ENCODE assay signal across 28 mouse cellular contexts in the genomic region with DNA sequence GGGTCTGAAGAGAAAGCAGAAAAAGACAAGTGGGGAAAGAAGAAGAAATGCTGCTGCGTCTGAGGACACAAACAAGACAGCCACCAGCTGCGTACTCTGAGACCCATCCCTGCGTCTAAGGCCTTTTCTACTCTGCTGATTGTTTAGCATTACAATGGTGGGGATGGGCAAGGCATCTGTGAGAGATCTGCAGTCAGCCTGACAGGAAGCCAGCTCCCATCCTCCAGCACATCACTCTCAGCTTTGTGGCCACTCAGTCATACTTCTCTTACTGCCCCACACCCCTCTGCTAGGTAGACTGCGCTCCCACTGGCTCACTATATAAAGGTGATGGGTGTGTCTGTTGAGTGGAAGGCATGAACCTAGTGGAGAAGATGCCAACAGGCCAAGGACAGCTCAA.
DNase-seq lines count a peak whose midpoint lies in the region; ATAC-seq and TF ChIP-seq lines count a peak whose summit lies in the region.
"Had no signal": no experiment of that assay in that cellular context is flagged by ENCODE, and none has a peak within 500 bp of the region (broad histone marks: within the 10 kb centered on the region; RNA-seq: fewer than 3 reads in every experiment).

No protein-coding gene starts in this region.

- 33% methylated on average over 4 of the region's 4 CpGs for WGBS in forebrain, embryonic 14.5 days
- 34% methylated on average over 4 of the region's 4 CpGs for WGBS in forebrain, embryonic 11.5 days
- 43% methylated on average over 4 of the region's 4 CpGs for WGBS in lung, embryonic 14.5 days
- 65% methylated on average over 4 of the region's 4 CpGs for WGBS in lung, adult 2 months

- DNase-seq in forebrain, embryonic 14.5 days (ENCODE audit: low spot score) = peak; percentile 16
- no peak for DNase-seq in forebrain, embryonic 11.5 days (ENCODE audit: low spot score)
- peak; percentile 33 for DNase-seq in lung, embryonic 14.5 days
- no peak for DNase-seq in lung, adult 2 months
- peak; percentile 95 for DNase-seq in ZHBTc4 (ENCODE audit: low read depth, low spot score)
- no peak for DNase-seq in retina, postnatal 1 day
- DNase-seq in cerebellum, postnatal 36 days = no peak
- DNase-seq: adrenal gland, postnatal 25 days; cerebellum, adult 18-20 months; cerebellum, postnatal 14 days; gastrocnemius, postnatal 14 days; kidney, adult 9 months; kidney, postnatal 14 days; layer of hippocampus, adult 9-11 months; right cerebral cortex, postnatal 4 days; thymus, adult 2 months; thymus, postnatal 36 days had no signal

- no peak for TF ChIP-seq CTCF in lung, embryonic 14.5 days (IDR thresholded peaks at IDR 0.05; ENCODE audit: low read depth)
- no peak for TF ChIP-seq CTCF in lung, adult 2 months (IDR thresholded peaks at IDR 0.05; ENCODE audit: insufficient read depth, low read length)
- TF ChIP-seq CTCF in ES-Bruce4 (IDR thresholded peaks at IDR 0.05; ENCODE audit: low read depth, low read length) = no peak

- no peaks in the 10 kb centered on the region for H3K9me3 ChIP-seq in forebrain, embryonic 14.5 days (replicated peaks; ENCODE audit: control insufficient read depth, low read length)
- H3K9me3 ChIP-seq in forebrain, embryonic 11.5 days (ENCODE audit: control insufficient read depth, low read length) = no peaks in the 10 kb centered on the region
- no peaks in the 10 kb centered on the region for H3K9me3 ChIP-seq in lung, embryonic 14.5 days (ENCODE audit: low read depth, low read length)
- H3K9me3 ChIP-seq in ES-Bruce4 (replicated peaks; ENCODE audit: control insufficient read depth, insufficient read depth, low read length, poor library complexity, severe bottlenecking) = 0 out of 2 replicates have a peak, but pooled peaks cover 2% of the 10 kb centered on the region
- H3K9me3 ChIP-seq: forebrain, embryonic 12.5 days; heart, embryonic 12.5 days; limb, embryonic 12.5 days; liver, embryonic 15.5 days; neural tube, embryonic 12.5 days had no signal

- H3K4me1 ChIP-seq in forebrain, embryonic 14.5 days (ENCODE audit: control insufficient read depth, insufficient read depth, low read length) = peaks cover 7% of the 10 kb centered on the region; the same call in 1 of the 2 replicates
- no peaks in the 10 kb centered on the region for H3K4me1 ChIP-seq in forebrain, embryonic 11.5 days (replicated peaks; ENCODE audit: control insufficient read depth, insufficient read depth, low read length)
- no peaks in the 10 kb centered on the region for H3K4me1 ChIP-seq in lung, embryonic 14.5 days (ENCODE audit: insufficient read depth)
- no peaks in the 10 kb centered on the region for H3K4me1 ChIP-seq in lung, adult 2 months (ENCODE audit: control insufficient read depth, insufficient read depth, low read length)
- peaks cover 2% of the 10 kb centered on the region for H3K4me1 ChIP-seq in ES-Bruce4 (ENCODE audit: control insufficient read depth, insufficient read depth, low read length)
- H3K4me1 ChIP-seq: heart, embryonic 12.5 days; liver, embryonic 15.5 days had no signal

- H3K4me3 ChIP-seq in forebrain, embryonic 14.5 days (ENCODE audit: low read depth, low read length) = no peak overlapping the region
- H3K4me3 ChIP-seq in forebrain, embryonic 11.5 days (ENCODE audit: low read depth, low read length) = no peak overlapping the region
- no peak overlapping the region for H3K4me3 ChIP-seq in lung, embryonic 14.5 days (ENCODE audit: low read depth, low read length)
- no peak overlapping the region for H3K4me3 ChIP-seq in lung, adult 2 months (replicated peaks; ENCODE audit: extremely low read depth, low read depth, low read length)
- no peak overlapping the region for H3K4me3 ChIP-seq in ES-Bruce4 (ENCODE audit: low read depth, low read length)
- H3K4me3 ChIP-seq: erythroblast, embryonic 14.5 days; forebrain, embryonic 12.5 days; heart, embryonic 12.5 days; limb, embryonic 12.5 days; liver, embryonic 15.5 days; myocyte; neural tube, embryonic 12.5 days had no signal

- H3K4me2 ChIP-seq in forebrain, embryonic 14.5 days (ENCODE audit: low read length) = no peak overlapping the region
- H3K4me2 ChIP-seq in forebrain, embryonic 11.5 days (ENCODE audit: low read depth, low read length, severe bottlenecking) = no peak overlapping the region
- H3K4me2 ChIP-seq in lung, embryonic 14.5 days = no peak overlapping the region
- H3K4me2 ChIP-seq: forebrain, embryonic 12.5 days; heart, embryonic 12.5 days; limb, embryonic 12.5 days; liver, embryonic 15.5 days; neural tube, embryonic 12.5 days had no signal

- H3K36me3 ChIP-seq in forebrain, embryonic 14.5 days (ENCODE audit: control insufficient read depth, insufficient read depth, low read length) = no peaks in the 10 kb centered on the region
- no peaks in the 10 kb centered on the region for H3K36me3 ChIP-seq in forebrain, embryonic 11.5 days (ENCODE audit: control insufficient read depth, insufficient read depth, low read length)
- no peaks in the 10 kb centered on the region for H3K36me3 ChIP-seq in lung, embryonic 14.5 days (ENCODE audit: insufficient read depth)
- no peaks in the 10 kb centered on the region for H3K36me3 ChIP-seq in ES-Bruce4 (ENCODE audit: control insufficient read depth, insufficient read depth, low read length, poor library complexity, severe bottlenecking)
- H3K36me3 ChIP-seq: forebrain, embryonic 12.5 days; heart, embryonic 12.5 days; limb, embryonic 12.5 days; liver, embryonic 15.5 days; neural tube, embryonic 12.5 days had no signal

- H3K9ac ChIP-seq in forebrain, embryonic 14.5 days (ENCODE audit: low read length) = no peak overlapping the region
- H3K9ac ChIP-seq in forebrain, embryonic 11.5 days (ENCODE audit: low read length) = no peak overlapping the region
- no peak overlapping the region for H3K9ac ChIP-seq in lung, embryonic 14.5 days
- H3K9ac ChIP-seq in ES-Bruce4 (ENCODE audit: low read depth, poor library complexity, severe bottlenecking) = no peak overlapping the region
- H3K9ac ChIP-seq: forebrain, embryonic 12.5 days; heart, embryonic 12.5 days; limb, embryonic 12.5 days; liver, embryonic 15.5 days; neural tube, embryonic 12.5 days had no signal

- ATAC-seq in forebrain, embryonic 14.5 days = no peak
- ATAC-seq in forebrain, embryonic 11.5 days (replicated peaks; ENCODE audit: low FRiP score) = no peak
- ATAC-seq in lung, embryonic 14.5 days (ENCODE audit: insufficient read depth) = no peak
- ATAC-seq: intestine, postnatal 0 days; lung, postnatal 0 days had no signal

- peak; percentile 93 for TF ChIP-seq EP300 in ES-Bruce4 (IDR thresholded peaks at IDR 0.05; ENCODE audit: insufficient read depth, low read depth, low read length)

- TF ChIP-seq POLR2A in lung, adult 2 months (IDR thresholded peaks at IDR 0.05; ENCODE audit: borderline replicate concordance, extremely low read depth, low read depth, low read length) = no peak
- TF ChIP-seq POLR2A in ES-Bruce4 (IDR thresholded peaks at IDR 0.05; ENCODE audit: insufficient read depth, low read length) = no peak

- no peak overlapping the region for H3K27ac ChIP-seq in forebrain, embryonic 14.5 days (ENCODE audit: low read depth, low read length)
- no peak overlapping the region for H3K27ac ChIP-seq in forebrain, embryonic 11.5 days (ENCODE audit: low read depth, low read length)
- no peak overlapping the region for H3K27ac ChIP-seq in lung, embryonic 14.5 days (ENCODE audit: low read depth)
- H3K27ac ChIP-seq in ES-Bruce4 (ENCODE audit: insufficient read depth, low read length) = peak overlapping the region; percentile 82
- H3K27ac ChIP-seq: forebrain, embryonic 12.5 days; limb, embryonic 12.5 days; liver, embryonic 15.5 days; macrophage; neural tube, embryonic 12.5 days had no signal

- H3K27me3 ChIP-seq in forebrain, embryonic 14.5 days (replicated peaks; ENCODE audit: control insufficient read depth, insufficient read depth, low read length) = no peaks in the 10 kb centered on the region
- no peaks in the 10 kb centered on the region for H3K27me3 ChIP-seq in forebrain, embryonic 11.5 days (ENCODE audit: control insufficient read depth, insufficient read depth, low read length)
- H3K27me3 ChIP-seq in lung, embryonic 14.5 days (ENCODE audit: insufficient read depth, low read length) = no peaks in the 10 kb centered on the region
- no peaks in the 10 kb centered on the region for H3K27me3 ChIP-seq in ES-Bruce4 (ENCODE audit: control insufficient read depth, insufficient read depth, low read length, poor library complexity, severe bottlenecking)
- H3K27me3 ChIP-seq: forebrain, embryonic 12.5 days; heart, embryonic 12.5 days; limb, embryonic 12.5 days; liver, embryonic 15.5 days; neural tube, embryonic 12.5 days had no signal

Comparison
In these comparisons a context has a peak if more than half of its experiments do, and no peak if none do; other contexts are left out.
1. DNase-seq: peak in forebrain, embryonic 14.5 days (single experiment), lung, embryonic 14.5 days (single experiment) and ZHBTc4 (single experiment); none in forebrain, embryonic 11.5 days (single experiment), lung, adult 2 months (single experiment), retina, postnatal 1 day (single experiment) and cerebellum, postnatal 36 days (0 of 2).